Mouse (Mus musculus) cerebellum, adult 2 months (tissue): ENCODE measurements at regions not wholly inside any gene's neighbourhood (a gene's known extent, or its start where the extent isn't known, plus 50 kb on each side); places are given as distances from the start of the nearest gene placed in this dataset.

ENCODE experiments used
- DNase-seq, 2 experiments: peaks; one replicate each; pipeline ENCODE4 v3.0.0; 2021
- H3K27ac ChIP-seq: fragments of 200-500 bp; 2 replicates; pipeline ENCODE4 v1.5.1; 2012; ENCODE audit warnings: low read length, control low read depth, inconsistent platforms; ENCODE audit not compliant: insufficient read depth
- H3K27me3 ChIP-seq: fragments of 200-500 bp; 2 replicates; pipeline ENCODE4 v1.6.1; 2012; ENCODE audit warnings: inconsistent platforms, mild to moderate bottlenecking, low read length, moderate library complexity; ENCODE audit not compliant: control insufficient read depth, insufficient read depth
- H3K4me1 ChIP-seq: fragments of 200-500 bp; 2 replicates; pipeline ENCODE4 v1.6.1; 2011; ENCODE audit warnings: low read length; ENCODE audit not compliant: control insufficient read depth, insufficient read depth
- H3K4me3 ChIP-seq: fragments of 200-500 bp; replicated peaks from 2 replicates; pipeline ENCODE3; 2011; ENCODE audit warnings: mild to moderate bottlenecking, low read depth, low read length, control low read depth; ENCODE audit not compliant: insufficient read depth
- CTCF ChIP-seq: fragments of 200-500 bp; IDR thresholded peaks from 2 replicates; pipeline ENCODE4 v1.5.1; 2011; ENCODE audit warnings: low read depth, mild to moderate bottlenecking, control low read depth, low read length, moderate library complexity, borderline replicate concordance; ENCODE audit not compliant: insufficient read depth
- POLR2A ChIP-seq: fragments of 200-500 bp; IDR thresholded peaks from 2 replicates; pipeline ENCODE4 v1.6.1; 2011; ENCODE audit warnings: low read length, control low read depth, borderline replicate concordance; ENCODE audit not compliant: insufficient read depth
- WGBS: fragments of 180-500 bp; shearing (Covaris S2); methylation state at CpG from one replicate; pipeline ENCODE4 v1.1.7; 2018; 5-methylcytosine and 5-hydroxymethylcytosine counted together

GRCm38 (mm10) chr6:31231821-31232220 lies 166.7 kb upstream of the Mkln1 start:
- peaks cover 4% of the 10 kb centered on the region; the same call in 1 of the 2 replicates for H3K4me1 ChIP-seq
- no peak overlapping the region for H3K4me3 ChIP-seq
- no peaks in the 10 kb centered on the region for H3K27me3 ChIP-seq
- 7% methylated on average over 4 of the region's 4 CpGs for WGBS
- no peak for TF ChIP-seq CTCF
- no peak for TF ChIP-seq POLR2A
- no peak overlapping the region for H3K27ac ChIP-seq
- DNase-seq: peak; percentile 58

- WGBS: 78% methylated on average over 18 of the region's 18 CpGs
- Histone ChIP-seq H3K4me1 (peaks cover 4% of the 10 kb centered on the region; the same call in 1 of the 2 replicates), H3K27me3 (no peaks in the 10 kb centered on the region), H3K27ac (no peak overlapping the region), H3K4me3 (no peak overlapping the region)
- no peak for DNase-seq
- no peak for TF ChIP-seq CTCF
These were observed 165.1 kb upstream of the Mkln1 start for GRCm38 (mm10) chr6:31233252-31233993.

GRCm38 (mm10) chr6:31240051-31240450 lies 158.5 kb upstream of the Mkln1 start:
- H3K27ac ChIP-seq: no peak overlapping the region
- H3K4me3 ChIP-seq: no peak overlapping the region
- TF ChIP-seq CTCF (no peak), POLR2A (no peak)
- H3K4me1 ChIP-seq: no peaks in the 10 kb centered on the region
- no peak for DNase-seq
- no peaks in the 10 kb centered on the region for H3K27me3 ChIP-seq
- 23% methylated on average over 9 of the region's 9 CpGs for WGBS

GRCm38 (mm10) chr6:31250526-31250925 lies 148.0 kb upstream of the Mkln1 start:
- 87% methylated on average over 2 of the region's 2 CpGs for WGBS
- H3K4me3 ChIP-seq: no peak overlapping the region
- no peaks in the 10 kb centered on the region for H3K4me1 ChIP-seq
- TF ChIP-seq CTCF (no peak), POLR2A (no peak)
- no peak overlapping the region for H3K27ac ChIP-seq
- no peak for DNase-seq
- no peaks in the 10 kb centered on the region for H3K27me3 ChIP-seq

- WGBS: 39% methylated on average over 15 of the region's 15 CpGs
- no peak for DNase-seq
- no peaks in the 10 kb centered on the region for H3K27me3 ChIP-seq
- H3K27ac ChIP-seq: no peak overlapping the region
- H3K4me1 ChIP-seq: no peaks in the 10 kb centered on the region
- no peak for TF ChIP-seq POLR2A
- no peak for TF ChIP-seq CTCF
- no peak overlapping the region for H3K4me3 ChIP-seq
These were observed 145.1 kb upstream of the Mkln1 start for GRCm38 (mm10) chr6:31253251-31253935.

- TF ChIP-seq POLR2A (no peak), CTCF (no peak)
- 61% methylated on average over 10 of the region's 10 CpGs for WGBS
- DNase-seq: no peak
These were observed 137.7 kb upstream of the Mkln1 start for GRCm38 (mm10) chr6:31260645-31261345.

GRCm38 (mm10) chr6:31261797-31262540 lies 136.6 kb upstream of the Mkln1 start:
- DNase-seq: no peak
- H3K27me3 ChIP-seq: no peaks in the 10 kb centered on the region
- TF ChIP-seq POLR2A (no peak), CTCF (no peak)
- no peaks in the 10 kb centered on the region for H3K4me1 ChIP-seq
- H3K4me3 ChIP-seq: no peak overlapping the region
- no peak overlapping the region for H3K27ac ChIP-seq
- WGBS: 94% methylated on average over 15 of the region's 15 CpGs

More at GRCm38 (mm10) chr6:31260645-31261345, 137.7 kb upstream of the Mkln1 start:
- Histone ChIP-seq H3K4me1 (no peaks in the 10 kb centered on the region), H3K27ac (no peak overlapping the region), H3K4me3 (no peak overlapping the region), H3K27me3 (no peaks in the 10 kb centered on the region)

GRCm38 (mm10) chr6:31262651-31263050 lies 135.9 kb upstream of the Mkln1 start:
- no peaks in the 10 kb centered on the region for H3K27me3 ChIP-seq
- DNase-seq: no peak
- WGBS: 89% methylated on average over 8 of the region's 8 CpGs
- no peaks in the 10 kb centered on the region for H3K4me1 ChIP-seq
- TF ChIP-seq POLR2A (no peak), CTCF (no peak)
- H3K27ac ChIP-seq: no peak overlapping the region
- no peak overlapping the region for H3K4me3 ChIP-seq
